Mouse (Mus musculus): ENCODE measurements around the gene Slfn4. TPM values are rescaled to one million over a fixed set of nuclear protein-coding genes. Genes with fewer than 3 reads are reported as not detected.

Gene Slfn4
- polyA plus RNA-seq (2015; fragmentation: Illumina TruSeq; extraction: RNeasy Lipid Tissue Mini Kit (QIAGEN cat#74804); ENCODE audit: low read depth, low replicate concordance), result not detected

DNA sequence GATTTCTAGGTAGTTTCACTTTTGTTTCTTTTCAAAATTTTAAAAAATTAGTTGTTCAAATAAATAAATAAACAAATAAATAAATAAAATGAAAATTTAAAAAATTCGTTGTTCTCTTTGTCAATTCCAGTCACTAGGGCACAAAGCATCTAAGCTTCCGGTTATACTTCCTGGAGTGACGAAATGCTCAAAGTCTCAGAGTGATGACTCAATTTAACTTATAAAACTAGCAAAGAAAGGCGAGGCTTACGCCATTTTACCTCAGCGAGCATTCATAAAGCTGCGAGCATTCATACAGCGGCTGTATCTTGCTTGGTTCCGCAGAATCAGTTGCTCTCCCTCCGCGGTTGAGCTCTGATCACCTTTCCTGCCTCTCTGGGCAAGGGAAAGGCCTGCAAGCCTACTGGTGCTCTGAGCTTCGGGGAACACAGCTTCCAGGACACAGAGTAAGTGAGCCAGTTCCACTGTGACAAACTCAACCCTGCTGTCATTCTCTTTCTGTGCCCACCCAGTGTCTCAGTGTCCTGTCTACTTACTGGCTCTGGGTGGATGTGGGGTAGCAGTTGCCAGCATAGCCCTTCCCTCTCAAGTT, at the start of gene Slfn4:
TSS of gene Slfn4 (plus strand) at position 239 of the 592 bp plus-strand sequence.

DNA sequence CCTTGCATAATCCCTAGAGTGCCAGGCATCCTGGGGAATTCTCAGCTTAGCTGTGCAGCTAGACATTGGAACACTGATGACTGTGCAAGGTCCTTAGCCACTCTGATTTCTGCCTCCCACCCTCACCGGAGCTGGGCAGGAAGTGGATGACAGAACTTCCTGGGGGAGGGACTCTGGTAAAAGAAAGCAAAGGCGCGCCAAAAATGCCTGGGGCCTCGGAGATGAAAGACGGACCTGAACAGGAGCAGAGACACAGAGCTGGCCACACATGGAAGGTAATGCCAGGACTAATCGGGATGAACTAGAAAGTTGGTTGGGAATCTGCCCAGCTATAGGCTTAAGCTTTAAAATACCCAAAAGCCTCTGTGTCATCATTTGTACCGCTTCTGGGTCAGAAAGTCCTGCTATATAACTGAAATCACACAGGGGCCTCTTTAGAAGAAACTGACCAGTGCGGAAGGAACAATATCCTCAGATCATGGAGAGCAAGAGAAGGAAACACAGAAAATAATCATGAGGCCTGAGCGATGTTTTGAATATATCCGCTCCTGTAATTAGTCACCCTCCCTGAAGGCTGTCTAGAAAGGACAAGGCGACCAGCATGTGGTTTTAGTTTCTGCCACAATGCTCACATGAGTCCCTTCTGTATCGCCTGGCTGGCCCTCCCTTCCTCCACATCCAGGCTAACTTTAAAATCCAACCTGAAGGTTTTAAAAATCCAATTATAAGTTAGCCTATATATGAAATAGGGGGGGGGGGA, 16.3 kb downstream of the Slfn4 start, which contains the start of gene Slfn3:
TSS of gene Slfn3 (plus strand) at position 197 of the 760 bp plus-strand sequence.

Other genes starting within 250 kb of the Slfn4 start
- gene Slfn5, start 223.8 kb upstream of the Slfn4 start, polyA plus RNA-seq (2015; fragmentation: Illumina TruSeq; extraction: RNeasy Lipid Tissue Mini Kit (QIAGEN cat#74804); ENCODE audit: low read depth, low replicate concordance), result 3.8 TPM
- 0.28 TPM for gene Slfn9, start 183.4 kb upstream of the Slfn4 start, polyA plus RNA-seq (2015; fragmentation: Illumina TruSeq; extraction: RNeasy Lipid Tissue Mini Kit (QIAGEN cat#74804); ENCODE audit: low read depth, low replicate concordance)
- 0.48 TPM for gene Slfn8, start 154.4 kb upstream of the Slfn4 start, polyA plus RNA-seq (2015; fragmentation: Illumina TruSeq; extraction: RNeasy Lipid Tissue Mini Kit (QIAGEN cat#74804); ENCODE audit: low read depth, low replicate concordance)
- gene Slfn2, start 110.1 kb upstream of the Slfn4 start, polyA plus RNA-seq (2015; fragmentation: Illumina TruSeq; extraction: RNeasy Lipid Tissue Mini Kit (QIAGEN cat#74804); ENCODE audit: low read depth, low replicate concordance), result 3.9 TPM
- not detected for gene Slfn1, start 58.3 kb upstream of the Slfn4 start, polyA plus RNA-seq (2015; fragmentation: Illumina TruSeq; extraction: RNeasy Lipid Tissue Mini Kit (QIAGEN cat#74804); ENCODE audit: low read depth, low replicate concordance)
- 0.45 TPM for gene Slfn3, start 16.1 kb downstream of the Slfn4 start, polyA plus RNA-seq (2015; fragmentation: Illumina TruSeq; extraction: RNeasy Lipid Tissue Mini Kit (QIAGEN cat#74804); ENCODE audit: low read depth, low replicate concordance)
- gene Slfn14, start 111.5 kb downstream of the Slfn4 start, polyA plus RNA-seq (2015; fragmentation: Illumina TruSeq; extraction: RNeasy Lipid Tissue Mini Kit (QIAGEN cat#74804); ENCODE audit: low read depth, low replicate concordance), result not detected
- gene Ap2b1, start 123.8 kb downstream of the Slfn4 start, polyA plus RNA-seq (2015; fragmentation: Illumina TruSeq; extraction: RNeasy Lipid Tissue Mini Kit (QIAGEN cat#74804); ENCODE audit: low read depth, low replicate concordance), result 152 TPM
- gene Pex12, start 127.4 kb downstream of the Slfn4 start, polyA plus RNA-seq (2015; fragmentation: Illumina TruSeq; extraction: RNeasy Lipid Tissue Mini Kit (QIAGEN cat#74804); ENCODE audit: low read depth, low replicate concordance), result 8.5 TPM
- gene Rasl10b, start 234.0 kb downstream of the Slfn4 start, polyA plus RNA-seq (2015; fragmentation: Illumina TruSeq; extraction: RNeasy Lipid Tissue Mini Kit (QIAGEN cat#74804); ENCODE audit: low read depth, low replicate concordance), result 199 TPM